Mouse (Mus musculus) bone marrow, adult 2 months (tissue): Measurements from ENCODE around the gene Cdh16. TPM values are rescaled to one million over a fixed set of nuclear protein-coding genes. Genes with fewer than 3 reads are reported as not detected.
"Not testable (repeated sequence)": the region's sequence is repeated elsewhere in the genome, so short reads cannot be mapped to it uniquely, and the experiment has no call there.

Experiments used
- H3K27ac ChIP-seq: fragments of 200-500 bp; 2 replicates; pipeline ENCODE4 v1.5.1; 2012; ENCODE audit warnings: low read depth, mild to moderate bottlenecking, control low read depth, inconsistent platforms, low read length; ENCODE audit not compliant: control insufficient read depth, poor library complexity, insufficient read depth
- H3K4me1 ChIP-seq: fragments of 200-500 bp; 2 replicates; pipeline ENCODE4 v1.6.1; 2011; ENCODE audit warnings: low read length; ENCODE audit not compliant: control insufficient read depth, insufficient read depth
- H3K4me3 ChIP-seq: fragments of 200-500 bp; replicated peaks from 2 replicates; pipeline ENCODE3; 2011; ENCODE audit warnings: mild to moderate bottlenecking, low read depth, low read length, control low read depth; ENCODE audit not compliant: control insufficient read depth
- CTCF ChIP-seq: fragments of 200-500 bp; IDR thresholded peaks from 2 replicates; pipeline ENCODE4 v1.5.1; 2011; ENCODE audit warnings: low read length, control low read depth; ENCODE audit not compliant: control insufficient read depth, insufficient read depth
- POLR2A ChIP-seq: fragments of 200-500 bp; IDR thresholded peaks from 2 replicates; pipeline ENCODE4 v1.6.1; 2011; ENCODE audit warnings: low read depth, mild to moderate bottlenecking, control low read depth, low read length, borderline replicate concordance; ENCODE audit not compliant: control insufficient read depth
- WGBS: fragments of 180-500 bp; shearing (Covaris S2); methylation state at CpG from one replicate; pipeline ENCODE4 v1.1.7; 2018; 5-methylcytosine and 5-hydroxymethylcytosine counted together
- polyA plus RNA-seq: library from polyadenylated mRNA; stranded (reverse); fragments of >200 nt; gene quantifications from 2 replicates; pipeline ENCODE4 v1.2.4, GENCODE M21; 2011; ENCODE audit warnings: low replicate concordance; ENCODE audit not compliant: missing spikeins, insufficient read depth, insufficient read length

Cdh16 gene
- polyA plus RNA-seq, 1 experiment: 4.0 TPM

- Histone ChIP-seq H3K4me1 (no peaks in the 10 kb centered on the region), H3K4me3 (no peak overlapping the region), H3K27ac (no peak overlapping the region)
- WGBS: 49% methylated on average over 1 of the region's 1 CpGs
- no peak for TF ChIP-seq CTCF
- TF ChIP-seq POLR2A: no peak
Measured at GRCm38 (mm10) chr8:104584522-104584921, 39.7 kb downstream of the Cdh16 start.

GRCm38 (mm10) chr8:104577606-104578005, 46.6 kb downstream of the Cdh16 start:
- not testable (repeated sequence) for H3K4me3 ChIP-seq, H3K4me1 ChIP-seq, H3K27ac ChIP-seq
- 82% methylated on average over 17 of the region's 17 CpGs for WGBS

GRCm38 (mm10) chr8:104576820-104577219, 47.4 kb downstream of the Cdh16 start:
- whole genome bisulfite sequencing: 81% methylated on average over 3 of the region's 3 CpGs
- no peak overlapping the region for H3K4me3 ChIP-seq
- no peak overlapping the region for H3K27ac ChIP-seq
- no peaks in the 10 kb centered on the region for H3K4me1 ChIP-seq
- no peak for TF ChIP-seq POLR2A
- no peak for TF ChIP-seq CTCF

GRCm38 (mm10) chr8:104570436-104571343, 53.5 kb downstream of the Cdh16 start:
- H3K27ac ChIP-seq: 0 out of 2 replicates have a peak overlapping the region, but pooled peaks have one; percentile 0
- no peaks in the 10 kb centered on the region for H3K4me1 ChIP-seq
- 0 out of 2 replicates have a peak, but pooled peaks have one; percentile 11 for TF ChIP-seq POLR2A
- peak; percentile 83 for TF ChIP-seq CTCF
- under 1% methylated on average over 26 of the region's 26 CpGs for WGBS
- peak overlapping the region; percentile 67 for H3K4me3 ChIP-seq

GRCm38 (mm10) chr8:104569559-104569958, 54.6 kb downstream of the Cdh16 start:
- no peak for TF ChIP-seq POLR2A
- TF ChIP-seq CTCF: no peak
- H3K4me1 ChIP-seq: no peaks in the 10 kb centered on the region
- H3K4me3 ChIP-seq: no peak overlapping the region
- H3K27ac ChIP-seq: no peak overlapping the region
- 83% methylated on average over 1 of the region's 1 CpGs for WGBS

- Histone ChIP-seq H3K27ac (no peak overlapping the region), H3K4me3 (no peak overlapping the region), H3K4me1 (no peaks in the 10 kb centered on the region)
- 93% methylated on average over 5 of the region's 5 CpGs for WGBS
- TF ChIP-seq POLR2A (no peak), CTCF (no peak)
Measured at GRCm38 (mm10) chr8:104565457-104565798, 58.8 kb downstream of the Cdh16 start.

- WGBS: 11% methylated on average over 22 of the region's 22 CpGs
- no peaks in the 10 kb centered on the region for H3K4me1 ChIP-seq
- no peak overlapping the region for H3K27ac ChIP-seq
- TF ChIP-seq CTCF (peak; percentile 78), POLR2A (no peak)
- H3K4me3 ChIP-seq: no peak overlapping the region
Measured at GRCm38 (mm10) chr8:104564633-104565456, 59.4 kb downstream of the Cdh16 start.

- TF ChIP-seq CTCF (no peak), POLR2A (no peak)
Measured at GRCm38 (mm10) chr8:104560731-104561130, 63.5 kb downstream of the Cdh16 start.

More at GRCm38 (mm10) chr8:104560731-104561130, 63.5 kb downstream of the Cdh16 start:
- H3K4me3 ChIP-seq: no peak overlapping the region
- H3K4me1 ChIP-seq: no peaks in the 10 kb centered on the region
- H3K27ac ChIP-seq: no peak overlapping the region
